Comparison of ENCODE assay signal across 17 mouse cellular contexts in the genomic region with DNA sequence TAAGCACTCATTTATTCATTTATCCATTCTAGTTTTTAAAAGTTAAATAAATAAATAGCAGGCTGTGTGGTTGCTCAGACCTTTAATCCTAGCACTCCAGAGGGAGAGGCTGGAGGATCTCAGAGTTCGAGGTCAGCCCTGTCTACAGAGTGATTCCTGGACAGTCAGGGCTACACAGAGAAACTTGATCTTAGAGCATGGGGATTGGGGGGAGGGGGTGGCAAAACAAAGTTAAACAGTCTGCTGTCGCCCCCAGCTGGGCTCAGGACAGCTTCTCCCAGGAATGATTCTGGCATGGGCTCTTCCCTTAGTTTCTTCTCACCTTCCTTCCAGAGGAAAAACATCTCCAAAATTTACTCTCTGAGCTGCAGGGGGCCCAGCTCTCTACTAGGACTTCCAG. TPM values are rescaled to one million over a fixed set of nuclear protein-coding genes. Genes with fewer than 3 reads are reported as not detected.
DNase-seq lines count a peak whose midpoint lies in the region; ATAC-seq and TF ChIP-seq lines count a peak whose summit lies in the region.
"Had no signal": no experiment of that assay in that cellular context is flagged by ENCODE, and none has a peak within 500 bp of the region (broad histone marks: within the 10 kb centered on the region; RNA-seq: fewer than 3 reads in every experiment).

No protein-coding gene starts in this region.

- H3K27me3 ChIP-seq in forebrain, postnatal 0 days (ENCODE audit: insufficient read depth, low read length): no peaks in the 10 kb centered on the region
- H3K27me3 ChIP-seq in forebrain, embryonic 10.5 days (ENCODE audit: poor library complexity, severe bottlenecking): no peaks in the 10 kb centered on the region
- no peaks in the 10 kb centered on the region for H3K27me3 ChIP-seq in ES-Bruce4 (ENCODE audit: control insufficient read depth, insufficient read depth, low read length, poor library complexity, severe bottlenecking)
- H3K27me3 ChIP-seq: midbrain, embryonic 12.5 days; stomach, embryonic 15.5 days had no signal

- no peak overlapping the region for H3K27ac ChIP-seq in forebrain, postnatal 0 days (ENCODE audit: low read depth, low read length)
- H3K27ac ChIP-seq in forebrain, embryonic 10.5 days: no peak overlapping the region
- no peak overlapping the region for H3K27ac ChIP-seq in layer of hippocampus, adult 2 months
- no peak overlapping the region for H3K27ac ChIP-seq in ES-Bruce4 (ENCODE audit: insufficient read depth, low read length)
- H3K27ac ChIP-seq: midbrain, embryonic 12.5 days; stomach, embryonic 15.5 days had no signal

- H3K9ac ChIP-seq in forebrain, postnatal 0 days: no peak overlapping the region
- no peak overlapping the region for H3K9ac ChIP-seq in ES-Bruce4 (ENCODE audit: low read depth, poor library complexity, severe bottlenecking)
- H3K9ac ChIP-seq: midbrain, embryonic 12.5 days; stomach, embryonic 15.5 days had no signal

- no peak for DNase-seq in forebrain, postnatal 0 days
- DNase-seq in forebrain, embryonic 10.5 days (ENCODE audit: extremely low spot score, low spot score): no peak
- DNase-seq in layer of hippocampus, adult 2 months (ENCODE audit: low spot score in 2 of 2): no peak
- no peak for DNase-seq in layer of hippocampus, postnatal 36 days
- peak; percentile 67 for DNase-seq in embryo, embryonic 11 days
- no peak for DNase-seq in cerebellum, adult 18-20 months
- DNase-seq in testis, postnatal 14 days (ENCODE audit: low spot score): no peak
- DNase-seq: adrenal gland, postnatal 36 days; cerebellum, postnatal 25 days; gastrocnemius, postnatal 25 days; liver had no signal

- 28% methylated on average over 2 of the region's 2 CpGs for WGBS in forebrain, postnatal 0 days
- WGBS in forebrain, embryonic 10.5 days: 17% methylated on average over 2 of the region's 2 CpGs

- no peaks in the 10 kb centered on the region for H3K4me1 ChIP-seq in forebrain, postnatal 0 days (ENCODE audit: insufficient read depth)
- 0 out of 2 replicates have a peak, but pooled peaks cover 4% of the 10 kb centered on the region for H3K4me1 ChIP-seq in forebrain, embryonic 10.5 days
- H3K4me1 ChIP-seq in ES-Bruce4 (ENCODE audit: control insufficient read depth, insufficient read depth, low read length): no peaks in the 10 kb centered on the region
- H3K4me1 ChIP-seq: midbrain, embryonic 12.5 days; stomach, embryonic 15.5 days had no signal

- TF ChIP-seq POLR2A in ES-Bruce4 (IDR thresholded peaks at IDR 0.05; ENCODE audit: insufficient read depth, low read length): no peak

- H3K9me3 ChIP-seq in forebrain, postnatal 0 days (ENCODE audit: low read length): no peaks in the 10 kb centered on the region
- no peaks in the 10 kb centered on the region for H3K9me3 ChIP-seq in forebrain, embryonic 10.5 days
- H3K9me3 ChIP-seq in ES-Bruce4 (replicated peaks; ENCODE audit: control insufficient read depth, insufficient read depth, low read length, poor library complexity, severe bottlenecking): no peaks in the 10 kb centered on the region; the same call in 1 of the 2 replicates
- H3K9me3 ChIP-seq: midbrain, embryonic 12.5 days; stomach, embryonic 15.5 days had no signal

- H3K4me2 ChIP-seq in forebrain, postnatal 0 days (ENCODE audit: low read depth): no peak overlapping the region
- H3K4me2 ChIP-seq: midbrain, embryonic 12.5 days; stomach, embryonic 15.5 days had no signal

- no peak for TF ChIP-seq EP300 in ES-Bruce4 (IDR thresholded peaks at IDR 0.05; ENCODE audit: insufficient read depth, low read depth, low read length)

- no peak for ATAC-seq in forebrain, postnatal 0 days

- no peaks in the 10 kb centered on the region for H3K36me3 ChIP-seq in forebrain, postnatal 0 days (ENCODE audit: insufficient read depth)
- H3K36me3 ChIP-seq in forebrain, embryonic 10.5 days (replicated peaks): no peaks in the 10 kb centered on the region
- no peaks in the 10 kb centered on the region for H3K36me3 ChIP-seq in ES-Bruce4 (ENCODE audit: control insufficient read depth, insufficient read depth, low read length, poor library complexity, severe bottlenecking)
- H3K36me3 ChIP-seq: midbrain, embryonic 12.5 days; stomach, embryonic 15.5 days had no signal

- 0 out of 2 replicates have a peak, but pooled peaks have one; percentile 14 for TF ChIP-seq CTCF in forebrain, postnatal 0 days (IDR thresholded peaks at IDR 0.05; ENCODE audit: low read depth)
- peak; percentile 44 for TF ChIP-seq CTCF in layer of hippocampus, adult 2 months (conservative IDR thresholded peaks at IDR 0.05)
- TF ChIP-seq CTCF in ES-Bruce4 (IDR thresholded peaks at IDR 0.05; ENCODE audit: low read depth, low read length): peak; percentile 42

- H3K4me3 ChIP-seq in forebrain, postnatal 0 days (ENCODE audit: low read depth, low read length): no peak overlapping the region
- no peak overlapping the region for H3K4me3 ChIP-seq in forebrain, embryonic 10.5 days
- no peak overlapping the region for H3K4me3 ChIP-seq in layer of hippocampus, adult 2 months
- no peak overlapping the region for H3K4me3 ChIP-seq in ES-Bruce4 (ENCODE audit: low read depth, low read length)
- H3K4me3 ChIP-seq: midbrain, embryonic 12.5 days; stomach, embryonic 15.5 days had no signal

RNA-seq across cellular contexts. Expression of gene Slc12a1, which starts 3.2 kb away (rescaled TPM):
- total RNA-seq in forebrain, postnatal 0 days (2014; rRNA removed): 0.10 and 0.23 TPM in 2 replicates
- polyA plus RNA-seq in forebrain, postnatal 0 days (2015; fragmentation: Nextera tagmentation; extraction: Ambion mirVana): 0.03 and 0.06 TPM in 2 replicates
- not detected in 2 replicates for polyA plus RNA-seq in forebrain, embryonic 10.5 days (2016; fragmentation: Nextera tagmentation; extraction: Ambion mirVana)
- under 1 TPM in 1 of 2 experiments, not detected in 1; 0.08 TPM for total RNA-seq in layer of hippocampus, adult 2 months (2021)
- under 1 TPM in 1 of 2 experiments, not detected in 1; 0.17 TPM for total RNA-seq in layer of hippocampus, postnatal 36 days (2021)
- not detected in 2 replicates for polyA plus RNA-seq in ES-Bruce4 (2011; ENCODE audit: insufficient read depth, insufficient read length, low read depth, missing spikeins)
- total RNA-seq: adrenal gland, postnatal 36 days; gastrocnemius, postnatal 25 days had no signal
- polyA plus RNA-seq: heart, embryonic 14.5 days; large intestine, adult 2 months; midbrain, embryonic 12.5 days; stomach, embryonic 15.5 days had no signal

RNA-seq across cellular contexts. Expression of gene Ctxn2, which starts 19.0 kb away (rescaled TPM):
- 6.4 and 8.2 TPM in 2 replicates for total RNA-seq in forebrain, postnatal 0 days (2014; rRNA removed)
- polyA plus RNA-seq in forebrain, postnatal 0 days (2015; fragmentation: Nextera tagmentation; extraction: Ambion mirVana): 21.5 and 23.0 TPM in 2 replicates
- not detected in 2 replicates for polyA plus RNA-seq in forebrain, embryonic 10.5 days (2016; fragmentation: Nextera tagmentation; extraction: Ambion mirVana)
- 10 to 100 TPM; 11.2 to 16.0 TPM for total RNA-seq in layer of hippocampus, adult 2 months (2021)
- 10 to 100 TPM; 11.7 to 14.9 TPM for total RNA-seq in layer of hippocampus, postnatal 36 days (2021)
- polyA plus RNA-seq in ES-Bruce4 (2011; ENCODE audit: insufficient read depth, insufficient read length, low read depth, missing spikeins): not detected in 2 replicates
- total RNA-seq: adrenal gland, postnatal 36 days; gastrocnemius, postnatal 25 days had no signal
- polyA plus RNA-seq: heart, embryonic 14.5 days; large intestine, adult 2 months; lung, embryonic 16.5 days had no signal

RNA-seq across cellular contexts. Expression of gene Myef2, which starts 32.0 kb away (rescaled TPM):
- 99.4 and 126 TPM in 2 replicates for total RNA-seq in forebrain, postnatal 0 days (2014; rRNA removed)
- 178 and 179 TPM in 2 replicates for polyA plus RNA-seq in forebrain, postnatal 0 days (2015; fragmentation: Nextera tagmentation; extraction: Ambion mirVana)
- polyA plus RNA-seq in forebrain, embryonic 10.5 days (2016; fragmentation: Nextera tagmentation; extraction: Ambion mirVana): 162 and 168 TPM in 2 replicates
- total RNA-seq in layer of hippocampus, adult 2 months (2021): 100 to 1,000 TPM; 105 to 108 TPM
- 100 to 1,000 TPM; 101 to 107 TPM for total RNA-seq in layer of hippocampus, postnatal 36 days (2021)
- 192 and 197 TPM in 2 replicates for polyA plus RNA-seq in ES-Bruce4 (2011; ENCODE audit: insufficient read depth, insufficient read length, low read depth, missing spikeins)
